Mouse (Mus musculus): ENCODE measurements around the gene Zrsr2. TPM values are rescaled to one million over a fixed set of nuclear protein-coding genes. Genes with fewer than 3 reads are reported as not detected.

The Zrsr2 gene
- total RNA-seq, 1 experiment from 2014 or later = 64.7 TPM

DNA sequence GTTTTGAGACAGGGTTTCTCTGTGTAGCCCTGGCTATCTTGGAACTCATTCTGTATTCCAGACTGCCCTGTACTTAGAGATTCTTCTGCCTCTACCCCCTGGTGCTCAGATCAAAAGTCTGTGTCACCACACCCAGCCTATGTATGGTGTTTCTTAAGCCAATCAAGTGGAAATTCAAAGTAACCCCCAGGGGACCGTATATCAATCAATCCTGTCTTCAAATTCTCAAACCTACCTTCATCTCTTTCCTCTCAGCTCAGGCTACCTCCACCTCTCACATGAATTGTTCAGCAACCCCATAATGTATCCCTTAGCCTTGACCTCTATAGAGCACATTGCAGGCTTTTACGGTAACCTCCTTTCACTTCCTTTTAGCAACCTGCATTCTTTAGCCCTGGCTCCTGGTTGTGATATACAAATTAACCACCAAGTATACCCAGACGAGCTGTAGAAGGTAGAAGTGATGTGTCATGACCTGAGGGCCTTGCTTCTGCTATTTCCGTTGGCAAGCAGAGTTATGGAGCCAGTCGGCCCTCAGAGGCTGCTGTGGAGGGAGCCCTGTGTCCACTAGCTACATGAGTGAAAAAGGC is 58.9 kb downstream of the Zrsr2 start:
- peak; percentile 69 for ATAC-seq (replicated peaks; ENCODE audit: low read depth, poor library complexity, severe bottlenecking)

DNA sequence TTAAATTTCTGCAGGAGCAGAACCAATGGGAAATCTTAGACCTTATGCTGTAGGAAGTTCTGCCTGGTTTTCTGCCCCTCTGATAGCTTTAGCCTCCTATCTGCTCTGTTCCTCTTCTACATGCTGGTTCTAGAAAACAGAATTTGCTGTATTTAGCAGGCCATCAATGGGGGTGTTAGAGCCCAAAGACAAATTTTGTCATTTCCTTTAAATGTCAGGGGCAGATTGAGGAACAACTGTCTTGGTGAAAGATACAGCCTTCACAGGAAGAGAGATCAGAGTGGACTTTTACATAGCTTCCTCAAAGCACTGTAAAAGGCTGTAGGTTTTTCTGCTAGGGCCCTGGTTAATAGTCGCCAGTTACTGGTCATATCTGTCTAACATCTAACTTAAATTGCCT is 61.1 kb downstream of the Zrsr2 start:
- peak; percentile 91 for ATAC-seq (replicated peaks; ENCODE audit: low read depth, poor library complexity, severe bottlenecking)

- ATAC-seq (replicated peaks; ENCODE audit: low read depth, poor library complexity, severe bottlenecking) = no peak
Observed at GRCm38 (mm10) chrX:163885539-163885981, 72.9 kb downstream of the Zrsr2 start.

Other genes with a start within 250 kb of the Zrsr2 start
- gene Rnf138rt1, start 197.3 kb downstream of the Zrsr2 start, total RNA-seq (2017) = 0.82 TPM in 1 of 2 replicates, not detected in the other
- 9.3 and 16.7 TPM in 2 replicates for gene Ap1s2, start 49.6 kb downstream of the Zrsr2 start, total RNA-seq (2017)
- 0.69 TPM in 1 of 2 replicates, not detected in the other for gene Car5b, start 69.3 kb upstream of the Zrsr2 start, total RNA-seq (2017)
- gene Siah1b, start 117.8 kb upstream of the Zrsr2 start, total RNA-seq (2017) = 19.3 and 19.4 TPM in 2 replicates
- gene Cltrn, start 130.2 kb upstream of the Zrsr2 start, total RNA-seq (2017) = not detected in 2 replicates
- gene Ace2, start 180.7 kb upstream of the Zrsr2 start, total RNA-seq (2017) = not detected in 2 replicates

Data from common myeloid progenitor, adult 5-6 weeks (primary cell).